ENCODE assay signal across 9 mouse cellular contexts in genomic region chr14:24747796-24748496, GRCm38 (mm10).
DNase-seq lines count a peak whose midpoint lies in the region; ATAC-seq and TF ChIP-seq lines count a peak whose summit lies in the region.
"Had no signal": no experiment of that assay in that cellular context is flagged by ENCODE, and none has a peak within 500 bp of the region (broad histone marks: within the 10 kb centered on the region; RNA-seq: fewer than 3 reads in every experiment).

No protein-coding gene starts in this region.

- H3K9ac ChIP-seq in heart, adult 2 months (ENCODE audit: low read depth, low read length), result no peak overlapping the region
- H3K9ac ChIP-seq in kidney, embryonic 15.5 days, result no peak overlapping the region
- H3K9ac ChIP-seq in lung, embryonic 16.5 days (ENCODE audit: low read length), result peak overlapping the region; percentile 32; the same call in 1 of the 2 replicates
- H3K9ac ChIP-seq: midbrain, embryonic 12.5 days had no signal

- no peaks in the 10 kb centered on the region for H3K79me2 ChIP-seq in heart, adult 2 months (replicated peaks; ENCODE audit: control insufficient read depth, insufficient read depth, low read length)

- no peaks in the 10 kb centered on the region for H3K27me3 ChIP-seq in heart, adult 2 months (ENCODE audit: control insufficient read depth, insufficient read depth, low read length)
- H3K27me3 ChIP-seq in kidney, embryonic 15.5 days, result no peaks in the 10 kb centered on the region
- no peaks in the 10 kb centered on the region for H3K27me3 ChIP-seq in lung, embryonic 16.5 days (ENCODE audit: control insufficient read depth, insufficient read depth, low read depth, low read length)
- H3K27me3 ChIP-seq: midbrain, embryonic 12.5 days had no signal

- intact Hi-C loops in heart, adult 2 months (cut with DNase I), result loop anchor here (1.0 kb wide), 1 partner anchor 248 kb away; no protein-coding TSS in a partner anchor

- no peak for TF ChIP-seq CTCF in heart, adult 2 months (IDR thresholded peaks at IDR 0.05)

- peak; percentile 45 for TF ChIP-seq POLR2A in heart, adult 2 months (IDR thresholded peaks at IDR 0.05; ENCODE audit: insufficient read depth, low read depth, low read length)

- TF ChIP-seq EP300 in heart, adult 2 months (IDR thresholded peaks at IDR 0.05; ENCODE audit: insufficient read depth, low read depth, low read length), result peak; percentile 60; the same call in 1 of the 2 replicates

- H3K4me2 ChIP-seq in kidney, embryonic 15.5 days, result no peak overlapping the region
- H3K4me2 ChIP-seq in lung, embryonic 16.5 days (ENCODE audit: low read depth, low read length), result no peak overlapping the region
- H3K4me2 ChIP-seq: midbrain, embryonic 12.5 days had no signal

- H3K9me3 ChIP-seq in kidney, embryonic 15.5 days (replicated peaks), result no peaks in the 10 kb centered on the region
- no peaks in the 10 kb centered on the region for H3K9me3 ChIP-seq in lung, embryonic 16.5 days (ENCODE audit: control insufficient read depth, low read length)
- H3K9me3 ChIP-seq: midbrain, embryonic 12.5 days had no signal

- no peak overlapping the region for H3K4me3 ChIP-seq in heart, adult 2 months
- no peak overlapping the region for H3K4me3 ChIP-seq in kidney, embryonic 15.5 days (replicated peaks)
- no peak overlapping the region for H3K4me3 ChIP-seq in lung, embryonic 16.5 days (ENCODE audit: low read length)
- H3K4me3 ChIP-seq: midbrain, embryonic 12.5 days had no signal

- H3K36me3 ChIP-seq in heart, adult 2 months (ENCODE audit: control insufficient read depth, insufficient read depth, low read length), result peaks cover 5% of the 10 kb centered on the region
- H3K36me3 ChIP-seq in kidney, embryonic 15.5 days, result no peaks in the 10 kb centered on the region
- no peaks in the 10 kb centered on the region for H3K36me3 ChIP-seq in lung, embryonic 16.5 days (ENCODE audit: control insufficient read depth, insufficient read depth, low read length)
- H3K36me3 ChIP-seq: midbrain, embryonic 12.5 days had no signal

- peaks cover 12% of the 10 kb centered on the region for H3K4me1 ChIP-seq in heart, adult 2 months (ENCODE audit: control insufficient read depth, insufficient read depth, low read length)
- H3K4me1 ChIP-seq in kidney, embryonic 15.5 days, result peaks cover 19% of the 10 kb centered on the region
- peaks cover 19% of the 10 kb centered on the region for H3K4me1 ChIP-seq in lung, embryonic 16.5 days (replicated peaks; ENCODE audit: control insufficient read depth, insufficient read depth, low read length)

- peak overlapping the region; percentile 76 for H3K27ac ChIP-seq in heart, adult 2 months
- peak overlapping the region; percentile 68 for H3K27ac ChIP-seq in kidney, embryonic 15.5 days
- H3K27ac ChIP-seq in lung, embryonic 16.5 days (ENCODE audit: low read length), result peak overlapping the region; percentile 90
- H3K27ac ChIP-seq: midbrain, embryonic 12.5 days had no signal

- 0 out of 2 replicates have a peak, but pooled peaks have one; percentile 52 for ATAC-seq in kidney, embryonic 15.5 days (replicated peaks; ENCODE audit: low FRiP score)
- ATAC-seq in lung, embryonic 16.5 days (ENCODE audit: low read depth), result peak; percentile 95
- ATAC-seq in megakaryocyte, adult 5-6 weeks (ENCODE audit: poor library complexity, severe bottlenecking), result no peak

- DNase-seq in cerebellum, postnatal 14 days, result peak; percentile 46 to 51
- DNase-seq in cerebellum, adult 8-10 months, result no peak
- peak; percentile 51 to 65 for DNase-seq in heart, adult 2 months
- DNase-seq in right cerebral cortex, postnatal 36 days (ENCODE audit: low spot score in 2 of 2), result no peak
- no peak for DNase-seq in cerebellum, postnatal 36 days

- 20% methylated on average over 7 of the region's 7 CpGs for WGBS in heart, adult 2 months
- WGBS in kidney, embryonic 15.5 days, result 49% methylated on average over 7 of the region's 7 CpGs
- WGBS in lung, embryonic 16.5 days, result 22% methylated on average over 7 of the region's 7 CpGs

Comparison
In these comparisons a context has a peak if more than half of its experiments do, and no peak if none do; other contexts are left out.
1. DNase-seq: peak in cerebellum, postnatal 14 days (2 of 2) and heart, adult 2 months (2 of 2); none in cerebellum, adult 8-10 months (single experiment), right cerebral cortex, postnatal 36 days (0 of 2) and cerebellum, postnatal 36 days (0 of 2).
2. Peak in every context shown above with its lines, with median percentiles within 50 percentile points of each other: H3K27ac ChIP-seq.